Mouse (Mus musculus): Measurements from ENCODE around the gene Tatdn3. TPM values are rescaled to one million over a fixed set of nuclear protein-coding genes. Genes with fewer than 3 reads are reported as not detected.
"Not testable (repeated sequence)": the region's sequence is repeated elsewhere in the genome, so short reads cannot be mapped to it uniquely, and the experiment has no call there.

The Tatdn3 gene
- total and polyA plus RNA-seq, 2 experiments, result 9.4 to 16.3 TPM

DNA sequence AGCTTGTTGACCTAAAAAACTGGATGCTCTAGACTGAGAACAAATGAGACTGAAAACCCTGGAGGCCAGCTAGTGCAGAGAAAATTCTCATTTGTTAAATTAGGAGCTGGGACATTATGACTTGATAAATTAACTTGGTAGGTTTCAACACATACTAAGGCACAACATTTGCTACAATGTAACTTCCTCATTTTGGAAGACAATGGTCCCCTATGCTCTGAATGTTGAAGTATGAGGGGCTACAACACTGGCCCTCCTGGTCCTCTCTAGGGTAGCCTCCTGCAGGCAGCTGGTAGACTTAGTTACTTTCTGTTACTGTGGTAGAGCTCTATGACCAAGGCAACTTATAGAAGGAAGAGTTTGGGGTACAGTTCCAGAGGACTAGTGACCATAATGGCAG, 21.4 kb downstream of the Tatdn3 start:
- TF ChIP-seq POLR2A (IDR thresholded peaks at IDR 0.05; ENCODE audit: extremely low read depth, insufficient read depth, low read length) (no peak), CTCF (IDR thresholded peaks at IDR 0.05; ENCODE audit: low read depth, low read length) (no peak)
- H3K36me3 ChIP-seq (ENCODE audit: control insufficient read depth, insufficient read depth, low read length), result no peaks in the 10 kb centered on the region

DNA sequence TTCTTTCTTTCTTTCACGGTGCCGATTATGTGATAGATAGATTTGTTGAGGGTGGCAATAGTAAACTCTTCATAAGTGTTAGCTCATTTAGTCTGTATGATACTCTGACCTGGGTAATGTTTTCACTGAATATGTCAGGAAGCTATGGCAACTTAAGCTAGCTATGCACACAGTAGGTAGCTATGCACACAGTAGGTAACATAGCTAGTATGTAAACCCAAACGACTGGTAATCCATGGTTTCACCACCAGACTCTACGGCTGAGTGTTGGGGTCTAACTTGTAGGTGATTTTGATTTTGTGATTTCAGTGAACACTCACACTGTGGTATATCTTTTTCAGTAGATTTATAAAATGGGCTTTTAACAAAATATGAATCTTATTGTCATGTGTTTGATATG, 24.7 kb downstream of the Tatdn3 start:
- H3K27me3 ChIP-seq (ENCODE audit: control insufficient read depth, insufficient read depth, low read length), result no peaks in the 10 kb centered on the region
- no peak overlapping the region for H3K4me3 ChIP-seq (ENCODE audit: insufficient read depth, low read depth, low read length)
- WGBS, result 93% methylated on average over 4 of the region's 4 CpGs
- H3K36me3 ChIP-seq (ENCODE audit: control insufficient read depth, insufficient read depth, low read length), result no peaks in the 10 kb centered on the region
- no peak overlapping the region for H3K27ac ChIP-seq (replicated peaks; ENCODE audit: insufficient read depth, low read depth, low read length)
- TF ChIP-seq POLR2A (IDR thresholded peaks at IDR 0.05; ENCODE audit: extremely low read depth, insufficient read depth, low read length) (no peak), CTCF (IDR thresholded peaks at IDR 0.05; ENCODE audit: low read depth, low read length) (no peak)
- DNase-seq (ENCODE audit: extremely low read depth, low read depth, low spot score), result no peak
- no peaks in the 10 kb centered on the region for H3K4me1 ChIP-seq (ENCODE audit: control insufficient read depth, insufficient read depth, low read length)
- no peaks in the 10 kb centered on the region for H3K79me2 ChIP-seq (ENCODE audit: control insufficient read depth, insufficient read depth, low read length)
- H3K9ac ChIP-seq (ENCODE audit: low read depth, low read length), result no peak overlapping the region

More for the DNA sequence above, 21.4 kb downstream of the Tatdn3 start:
- DNase-seq (ENCODE audit: extremely low read depth, low read depth, low spot score), result no peak
- no peak overlapping the region for H3K9ac ChIP-seq (ENCODE audit: low read depth, low read length)
- no peak overlapping the region for H3K4me3 ChIP-seq (ENCODE audit: insufficient read depth, low read depth, low read length)
- no peaks in the 10 kb centered on the region for H3K4me1 ChIP-seq (ENCODE audit: control insufficient read depth, insufficient read depth, low read length)
- no peak overlapping the region for H3K27ac ChIP-seq (replicated peaks; ENCODE audit: insufficient read depth, low read depth, low read length)
- no peaks in the 10 kb centered on the region for H3K79me2 ChIP-seq (ENCODE audit: control insufficient read depth, insufficient read depth, low read length)
- H3K27me3 ChIP-seq (ENCODE audit: control insufficient read depth, insufficient read depth, low read length), result no peaks in the 10 kb centered on the region

DNA sequence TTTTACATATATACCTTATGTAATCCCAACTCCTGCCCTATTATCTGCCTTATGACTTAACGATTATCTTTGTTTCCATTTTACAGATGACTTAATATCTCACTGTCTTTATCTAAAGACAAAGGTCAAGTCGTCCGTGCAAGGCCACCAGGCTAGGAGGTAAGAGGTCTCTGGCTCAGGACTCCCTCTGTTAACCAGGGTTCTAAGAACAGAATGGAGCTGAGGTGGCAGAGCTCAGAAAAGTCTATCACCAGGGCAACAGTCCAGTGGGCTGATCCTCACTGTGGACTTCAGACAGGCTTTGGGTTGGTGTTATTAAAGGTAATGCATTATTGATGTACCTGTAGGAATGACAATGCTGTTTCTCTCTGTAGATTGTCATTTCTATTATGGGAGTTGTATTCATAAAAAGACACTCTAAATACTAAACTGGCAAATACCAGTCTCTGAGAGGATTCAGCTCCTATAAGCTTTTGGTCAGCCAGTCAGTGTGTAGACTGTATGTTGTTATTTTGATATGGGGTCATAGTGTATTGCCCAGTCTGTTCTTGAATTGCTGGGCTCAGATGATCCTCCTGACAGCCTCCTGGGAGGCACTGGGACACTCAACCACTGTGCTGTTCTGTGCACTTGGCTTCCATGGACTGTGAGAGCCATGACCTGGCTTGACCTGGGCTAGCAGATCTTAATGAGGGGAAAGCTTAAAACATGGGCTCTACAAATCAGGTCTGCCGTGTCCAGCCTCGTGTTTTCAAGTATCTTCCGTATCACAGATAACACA, 26.0 kb downstream of the Tatdn3 start, which contains the start of gene Spata45:
Gene Spata45 (plus strand): TSS at position 86 of the 781 bp plus-strand sequence.
- Histone ChIP-seq H3K4me1 (ENCODE audit: control insufficient read depth, insufficient read depth, low read length) (no peaks in the 10 kb centered on the region), H3K79me2 (ENCODE audit: control insufficient read depth, insufficient read depth, low read length) (no peaks in the 10 kb centered on the region), H3K9ac (ENCODE audit: low read depth, low read length) (no peak within 1 kb of the TSS), H3K36me3 (ENCODE audit: control insufficient read depth, insufficient read depth, low read length) (no peaks in the 10 kb centered on the region), H3K4me3 (ENCODE audit: insufficient read depth, low read depth, low read length) (no peak within 1 kb of the TSS), H3K27me3 (ENCODE audit: control insufficient read depth, insufficient read depth, low read length) (no peaks in the 10 kb centered on the region), H3K27ac (replicated peaks; ENCODE audit: insufficient read depth, low read depth, low read length) (no peak within 1 kb of the TSS)
- DNase-seq (ENCODE audit: extremely low read depth, low read depth, low spot score), result peak; percentile 24
- TF ChIP-seq POLR2A (IDR thresholded peaks at IDR 0.05; ENCODE audit: extremely low read depth, insufficient read depth, low read length) (no peak), CTCF (IDR thresholded peaks at IDR 0.05; ENCODE audit: low read depth, low read length) (no peak)
- 64% methylated on average over 6 of the region's 6 CpGs for WGBS

DNA sequence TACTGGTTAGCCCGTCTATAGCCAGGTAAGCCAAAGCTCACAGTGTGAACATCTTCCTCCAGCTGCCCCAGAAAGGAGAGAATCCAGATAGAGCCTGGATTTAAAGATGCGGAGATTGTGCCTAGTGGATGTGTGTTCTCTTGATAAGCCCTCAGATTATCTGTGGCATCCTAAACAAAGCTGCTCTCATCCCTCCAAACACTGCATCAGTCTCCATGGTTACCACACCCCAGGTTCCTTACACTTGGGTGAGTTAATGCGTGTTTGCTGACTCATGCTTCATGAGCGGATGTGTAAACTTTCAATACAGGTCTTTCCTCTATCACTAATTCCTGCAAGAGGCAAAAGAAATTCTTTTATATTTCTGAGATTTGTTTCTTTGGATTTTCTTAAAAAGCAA, 27.1 kb downstream of the Tatdn3 start:
- Histone ChIP-seq H3K9ac (ENCODE audit: low read depth, low read length) (no peak overlapping the region), H3K27me3 (ENCODE audit: control insufficient read depth, insufficient read depth, low read length) (no peaks in the 10 kb centered on the region), H3K4me3 (ENCODE audit: insufficient read depth, low read depth, low read length) (no peak overlapping the region), H3K4me1 (ENCODE audit: control insufficient read depth, insufficient read depth, low read length) (no peaks in the 10 kb centered on the region), H3K27ac (replicated peaks; ENCODE audit: insufficient read depth, low read depth, low read length) (no peak overlapping the region), H3K36me3 (ENCODE audit: control insufficient read depth, insufficient read depth, low read length) (no peaks in the 10 kb centered on the region), H3K79me2 (ENCODE audit: control insufficient read depth, insufficient read depth, low read length) (no peaks in the 10 kb centered on the region)
- WGBS, result 72% methylated on average over 4 of the region's 4 CpGs
- TF ChIP-seq POLR2A (IDR thresholded peaks at IDR 0.05; ENCODE audit: extremely low read depth, insufficient read depth, low read length) (no peak), CTCF (IDR thresholded peaks at IDR 0.05; ENCODE audit: low read depth, low read length) (no peak)
- no peak for DNase-seq (ENCODE audit: extremely low read depth, low read depth, low spot score)

DNA sequence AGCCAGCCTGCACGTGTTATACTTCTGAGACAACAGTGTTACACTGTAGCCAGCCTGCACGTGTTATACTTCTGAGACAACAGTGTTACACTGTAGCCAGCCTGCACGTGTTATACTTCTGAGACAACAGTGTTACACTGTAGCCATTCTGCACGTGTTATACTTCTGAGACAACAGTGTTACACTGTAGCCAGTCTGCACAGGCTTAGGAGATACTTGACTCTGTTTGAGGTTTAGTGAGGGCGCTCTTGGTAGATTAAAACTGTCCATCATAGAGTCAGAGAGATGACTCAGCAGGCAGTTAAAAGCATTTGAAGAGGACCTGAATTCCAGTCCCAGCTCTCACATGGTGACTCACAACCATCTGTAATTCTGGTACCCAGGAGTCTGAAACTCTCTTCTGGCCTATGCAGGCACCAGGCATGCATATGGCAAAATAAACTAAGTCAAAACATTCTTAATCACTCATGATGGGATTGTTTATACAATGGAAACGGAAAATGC, 31.8 kb downstream of the Tatdn3 start:
- not testable (repeated sequence) for DNase-seq (ENCODE audit: extremely low read depth, low read depth, low spot score); H3K36me3 ChIP-seq (ENCODE audit: control insufficient read depth, insufficient read depth, low read length); H3K4me3 ChIP-seq (ENCODE audit: insufficient read depth, low read depth, low read length); H3K9ac ChIP-seq (ENCODE audit: low read depth, low read length); H3K27me3 ChIP-seq (ENCODE audit: control insufficient read depth, insufficient read depth, low read length); H3K27ac ChIP-seq (replicated peaks; ENCODE audit: insufficient read depth, low read depth, low read length); H3K4me1 ChIP-seq (ENCODE audit: control insufficient read depth, insufficient read depth, low read length); H3K79me2 ChIP-seq (ENCODE audit: control insufficient read depth, insufficient read depth, low read length)
- 84% methylated on average over 6 of the region's 6 CpGs for WGBS

DNA sequence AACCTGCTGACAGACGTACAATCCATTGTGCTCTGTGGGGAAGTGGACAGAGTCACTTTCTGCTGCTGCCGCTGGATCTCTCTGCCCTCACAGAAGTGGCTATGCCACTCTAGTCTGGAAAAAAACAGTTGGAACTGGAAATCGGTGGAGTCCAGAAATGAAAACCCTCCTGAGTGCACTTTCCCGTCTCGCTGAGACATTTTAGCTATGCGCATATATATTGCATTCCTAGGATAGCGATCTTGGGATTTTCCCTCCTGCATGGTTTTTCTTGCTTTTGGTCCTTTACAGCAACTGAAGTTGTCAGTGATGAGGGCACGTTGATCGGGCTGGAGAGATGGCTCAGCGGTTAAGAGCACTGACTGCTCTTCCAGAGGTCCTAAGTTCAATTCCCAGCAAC, 32.5 kb downstream of the Tatdn3 start:
- Histone ChIP-seq H3K9ac (ENCODE audit: low read depth, low read length) (no peak overlapping the region), H3K79me2 (ENCODE audit: control insufficient read depth, insufficient read depth, low read length) (no peaks in the 10 kb centered on the region), H3K27me3 (ENCODE audit: control insufficient read depth, insufficient read depth, low read length) (no peaks in the 10 kb centered on the region), H3K27ac (replicated peaks; ENCODE audit: insufficient read depth, low read depth, low read length) (no peak overlapping the region), H3K4me1 (ENCODE audit: control insufficient read depth, insufficient read depth, low read length) (peaks cover 4% of the 10 kb centered on the region; the same call in 1 of the 2 replicates), H3K36me3 (ENCODE audit: control insufficient read depth, insufficient read depth, low read length) (no peaks in the 10 kb centered on the region), H3K4me3 (ENCODE audit: insufficient read depth, low read depth, low read length) (no peak overlapping the region)
- DNase-seq (ENCODE audit: extremely low read depth, low read depth, low spot score), result no peak
- TF ChIP-seq POLR2A (IDR thresholded peaks at IDR 0.05; ENCODE audit: extremely low read depth, insufficient read depth, low read length) (no peak), CTCF (IDR thresholded peaks at IDR 0.05; ENCODE audit: low read depth, low read length) (no peak)
- 76% methylated on average over 10 of the region's 10 CpGs for WGBS

All from liver, adult 2 months (tissue).